Mouse (Mus musculus) frontal cortex, postnatal 36 days (tissue): ENCODE data around the gene Gm20388.
"Not testable (repeated sequence)": the region's sequence is repeated elsewhere in the genome, so short reads cannot be mapped to it uniquely, and the experiment has no call there.

Source experiments
- DNase-seq, 2 experiments: peaks; one replicate each; pipeline ENCODE4 v3.0.0; 2022; ENCODE audit warnings: low spot score in 2 of 2

The Gm20388 gene

DNA sequence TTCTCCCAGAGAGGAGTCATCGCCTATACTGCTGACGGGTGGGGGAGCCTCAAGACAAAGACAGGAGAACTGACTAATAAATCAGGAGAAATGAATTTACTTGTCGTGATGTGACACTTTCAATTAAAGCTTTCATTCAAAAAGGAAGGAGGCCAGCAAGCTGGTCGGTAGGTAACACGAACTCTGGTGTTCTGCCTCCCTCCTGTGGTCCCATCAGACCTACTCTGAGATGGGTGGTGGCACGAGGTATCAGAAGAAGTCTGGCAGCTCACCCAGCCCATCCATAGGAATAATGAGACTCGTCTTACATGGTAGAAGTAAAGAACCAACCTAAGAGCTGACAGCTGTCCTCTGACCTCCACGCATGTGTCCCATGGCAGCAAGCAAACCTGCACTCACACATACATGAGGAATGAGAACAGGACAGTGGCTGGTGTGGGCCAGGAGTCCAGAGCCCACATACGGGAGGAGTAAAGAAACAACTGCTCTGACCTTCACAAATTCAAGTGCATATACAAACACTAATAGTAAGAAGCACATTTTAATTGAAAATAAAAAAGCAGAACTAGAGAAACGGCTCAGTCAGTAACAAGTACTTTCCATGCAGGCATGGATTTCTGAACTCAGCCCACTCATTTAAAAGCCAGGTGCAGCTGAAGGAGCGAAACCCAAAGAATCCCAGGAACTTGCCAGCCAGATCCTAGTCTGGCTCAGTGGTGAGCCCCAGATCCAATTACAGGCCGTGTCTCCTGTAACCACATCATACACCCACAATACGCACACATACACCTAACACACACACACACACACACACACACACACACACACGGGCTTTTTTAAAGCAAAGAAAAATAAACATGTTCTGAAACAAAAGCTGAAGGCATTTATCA, 3093.6 kb downstream of the Gm20388 start:
- no peak for DNase-seq

GRCm38 (mm10) chr8:123005328-123005727, 3094.7 kb downstream of the Gm20388 start:
- no peak for DNase-seq

DNA sequence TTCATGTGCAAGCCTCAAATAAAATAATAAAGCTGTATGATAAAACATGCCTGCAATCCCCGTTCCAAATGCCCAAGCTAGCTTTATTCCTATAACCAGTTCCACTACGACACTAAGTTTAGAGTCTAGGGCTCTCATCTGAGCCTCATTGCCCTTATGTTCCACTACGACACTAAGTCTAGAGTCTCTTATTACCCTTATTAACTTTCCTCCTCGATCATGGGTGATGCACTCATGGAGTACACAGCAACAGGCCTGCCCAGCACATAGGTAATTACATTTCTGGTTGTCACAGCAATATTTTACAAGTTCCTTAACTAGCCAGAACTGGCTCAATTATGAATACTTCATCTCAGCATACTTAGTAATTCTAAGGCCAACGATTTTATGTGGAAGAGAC, 3095.2 kb downstream of the Gm20388 start:
- no peak for DNase-seq

DNA sequence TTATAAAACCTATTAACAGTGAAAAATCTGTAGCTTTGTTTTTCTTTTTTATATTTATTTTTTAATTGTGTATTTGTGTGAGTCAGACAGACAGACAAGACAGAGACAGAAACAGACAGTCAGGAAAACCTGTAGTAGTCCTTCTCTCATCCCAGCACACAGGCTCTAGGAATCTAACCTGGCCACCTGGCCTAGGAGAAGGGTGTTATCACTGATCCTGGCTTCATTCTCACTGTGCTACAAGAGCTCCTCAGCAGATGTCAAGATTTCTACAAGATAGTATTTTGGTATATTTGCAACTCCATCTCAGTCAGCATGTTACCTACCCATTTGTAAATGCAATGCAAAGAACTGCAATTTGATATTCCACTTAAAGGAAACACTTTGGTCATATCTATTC, 3100.7 kb downstream of the Gm20388 start:
- DNase-seq: no peak

GRCm38 (mm10) chr8:123014429-123014828, 3103.8 kb downstream of the Gm20388 start:
- DNase-seq: no peak

GRCm38 (mm10) chr8:123015074-123015473, 3104.4 kb downstream of the Gm20388 start:
- no peak for DNase-seq

DNA sequence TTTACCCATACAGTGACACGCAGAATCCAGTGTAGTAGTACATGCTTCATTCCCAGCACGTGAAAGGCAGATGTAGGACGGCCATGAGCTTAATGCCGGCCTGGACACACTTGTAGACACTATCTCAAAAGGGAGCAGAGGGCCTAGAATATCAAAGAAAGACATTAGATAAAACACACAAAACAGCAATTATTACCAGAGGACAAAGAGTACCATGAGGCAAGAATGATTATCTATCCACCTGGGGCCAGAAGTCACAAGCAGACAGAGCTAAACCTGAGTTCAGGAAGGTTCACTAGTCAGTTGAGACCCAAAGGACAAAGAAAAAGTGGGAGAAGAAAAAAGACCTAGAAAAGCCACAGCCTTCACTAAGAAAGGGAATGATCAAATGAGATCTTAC, 3106.5 kb downstream of the Gm20388 start:
- no peak for DNase-seq

DNA sequence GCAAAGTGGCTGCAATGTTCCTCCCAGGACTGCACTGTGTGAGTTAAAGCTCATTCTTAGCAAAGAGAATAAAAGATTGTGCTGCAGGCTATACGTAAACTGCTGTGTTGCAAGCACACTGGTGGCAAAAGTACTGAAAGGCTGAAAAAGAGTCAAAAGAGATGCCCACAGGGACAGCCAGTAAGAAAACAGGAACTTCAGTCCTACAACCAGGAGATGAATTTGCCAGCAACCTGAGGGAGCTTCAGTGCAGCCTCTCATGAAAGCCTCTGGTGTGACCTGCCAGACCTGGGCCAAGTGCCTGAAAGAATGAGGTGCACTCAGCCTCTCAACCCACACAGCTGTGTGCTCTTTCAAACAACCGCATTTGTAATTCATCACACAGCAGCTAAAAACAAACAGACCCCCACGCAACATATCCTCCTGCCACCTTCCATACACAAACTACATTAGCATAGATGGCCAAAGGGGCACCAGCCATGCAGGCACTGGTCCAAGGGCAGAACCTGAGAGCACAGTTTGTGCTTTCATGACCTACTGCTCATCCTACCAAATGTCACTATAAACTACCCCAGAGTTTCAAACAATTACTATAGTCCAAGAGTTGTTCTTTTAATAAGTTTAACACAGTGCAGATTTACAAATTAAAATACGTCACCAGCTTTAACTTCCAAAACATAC, 3108.0 kb downstream of the Gm20388 start:
- no peak for DNase-seq

DNA sequence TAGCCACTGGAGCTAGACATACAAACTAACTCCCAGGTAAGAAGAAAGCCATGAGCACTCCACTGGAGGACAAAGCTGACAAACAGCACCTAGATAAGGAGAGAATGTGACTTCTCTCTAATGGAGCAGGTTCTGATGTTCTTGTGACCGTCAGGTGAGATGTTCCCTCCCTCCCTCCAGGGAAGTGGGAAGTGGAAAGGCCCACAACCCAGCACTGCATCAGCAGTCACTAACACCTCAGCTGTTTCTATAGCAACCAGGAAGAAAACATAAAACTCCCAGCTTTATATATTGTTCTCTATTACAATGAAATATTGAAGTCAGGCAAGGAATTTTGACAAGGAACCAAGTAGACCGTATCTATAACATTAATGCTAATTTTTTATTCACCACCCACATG, 3109.4 kb downstream of the Gm20388 start:
- no peak for DNase-seq

- no peak for DNase-seq
These were observed 3110.2 kb downstream of the Gm20388 start for GRCm38 (mm10) chr8:123020859-123021258.

DNA sequence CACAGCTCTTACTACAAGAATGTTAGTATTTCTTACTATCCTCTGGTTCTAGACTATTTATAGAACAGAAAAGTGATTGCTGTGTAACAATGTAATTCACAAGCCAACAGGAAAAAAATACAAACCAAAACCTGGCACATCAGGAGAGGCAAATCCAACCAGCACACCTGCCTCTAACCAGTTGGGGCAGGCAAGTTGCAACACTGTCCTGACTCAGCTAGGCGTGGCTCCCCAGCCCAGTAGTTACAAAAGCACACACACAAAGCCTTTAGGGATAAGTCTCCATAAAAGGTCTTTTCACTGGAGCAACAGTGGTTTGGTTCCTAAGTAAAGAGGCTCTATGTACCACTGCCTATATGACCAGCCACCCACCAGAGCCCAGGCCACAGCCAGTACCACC, 3110.6 kb downstream of the Gm20388 start:
- DNase-seq: no peak

DNA sequence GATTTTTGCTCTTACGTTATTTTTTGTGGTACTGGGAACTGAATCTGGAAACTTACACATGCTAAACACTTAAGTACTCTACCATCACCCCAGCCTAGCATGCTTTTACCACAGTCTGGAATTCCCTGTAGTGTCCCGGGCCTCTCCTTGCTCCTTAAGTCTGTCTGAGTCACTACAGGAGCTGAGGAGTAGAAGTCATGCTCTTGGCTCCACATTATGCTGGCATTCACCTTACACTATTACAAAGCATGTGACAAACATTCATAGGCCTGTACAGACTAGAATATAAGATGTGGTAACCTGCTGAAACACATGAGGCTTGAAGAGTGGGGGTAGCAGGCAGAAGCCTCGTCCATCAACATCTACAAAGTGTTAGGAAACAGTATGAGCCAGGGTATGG, 3112.1 kb downstream of the Gm20388 start:
- DNase-seq: no peak

GRCm38 (mm10) chr8:123024226-123024625, 3113.6 kb downstream of the Gm20388 start:
- DNase-seq: no peak

DNA sequence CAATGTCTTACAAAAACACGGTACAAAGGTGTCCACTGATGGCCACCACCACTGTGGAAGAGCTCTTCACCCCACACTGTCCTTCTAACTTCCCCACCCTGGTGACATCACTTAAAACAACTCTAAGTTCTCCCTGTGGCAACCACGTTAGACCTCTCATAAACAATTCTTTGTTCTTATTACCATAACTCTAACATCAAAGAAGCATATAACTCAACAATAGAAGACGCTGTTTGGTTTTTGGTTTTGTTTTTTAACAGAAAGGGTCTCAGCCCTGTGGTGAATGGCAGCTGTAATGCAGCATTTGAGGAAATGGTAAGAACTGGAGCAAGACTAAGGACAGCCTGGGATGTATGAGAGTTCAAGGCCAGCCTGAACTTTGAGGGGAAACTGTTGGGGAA, 3115.3 kb downstream of the Gm20388 start:
- no peak for DNase-seq

DNA sequence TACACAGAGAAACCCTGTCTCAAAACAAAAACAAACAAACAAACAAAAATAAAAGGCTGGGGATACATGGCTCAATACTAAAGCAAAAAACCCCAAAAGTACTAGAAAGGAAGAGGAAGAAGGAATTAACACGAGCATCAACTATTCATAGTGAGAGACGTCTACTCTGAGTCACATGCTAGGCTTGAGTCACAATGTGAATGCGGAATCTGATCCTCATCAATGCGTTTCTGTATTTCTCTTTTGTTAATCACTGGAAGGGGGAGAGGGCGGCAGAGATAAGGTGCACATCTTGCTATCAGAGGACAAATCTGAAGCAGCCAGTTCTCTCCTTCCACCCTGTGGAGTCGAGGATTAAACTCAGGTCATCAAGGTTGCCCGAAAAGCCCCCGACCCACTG, 3117.1 kb downstream of the Gm20388 start:
- DNase-seq: no peak

DNA sequence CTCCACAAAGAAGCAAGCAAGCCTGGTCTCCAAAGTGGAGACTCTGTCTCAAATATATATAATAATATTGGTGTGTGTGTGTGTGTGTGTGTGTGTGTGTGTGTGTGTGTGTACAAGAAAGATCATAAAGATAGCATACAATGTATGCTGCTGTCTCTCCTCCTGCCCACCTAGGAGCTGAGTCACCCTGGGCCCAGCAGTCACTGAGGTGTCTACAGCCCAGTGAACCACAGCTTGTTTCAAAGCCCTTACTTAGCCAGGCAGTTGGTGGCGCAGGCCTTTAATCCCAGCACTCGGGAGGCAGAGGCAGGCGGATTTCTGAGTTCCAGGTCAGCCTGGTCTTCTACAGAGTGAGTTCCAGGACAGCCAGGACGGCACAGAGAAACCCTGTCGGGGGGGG, 3119.4 kb downstream of the Gm20388 start:
- DNase-seq: not testable (repeated sequence)

- no peak for DNase-seq
These were observed 3120.8 kb downstream of the Gm20388 start for GRCm38 (mm10) chr8:123031321-123031978.

GRCm38 (mm10) chr8:123032730-123033129, 3122.1 kb downstream of the Gm20388 start:
- DNase-seq: no peak

DNA sequence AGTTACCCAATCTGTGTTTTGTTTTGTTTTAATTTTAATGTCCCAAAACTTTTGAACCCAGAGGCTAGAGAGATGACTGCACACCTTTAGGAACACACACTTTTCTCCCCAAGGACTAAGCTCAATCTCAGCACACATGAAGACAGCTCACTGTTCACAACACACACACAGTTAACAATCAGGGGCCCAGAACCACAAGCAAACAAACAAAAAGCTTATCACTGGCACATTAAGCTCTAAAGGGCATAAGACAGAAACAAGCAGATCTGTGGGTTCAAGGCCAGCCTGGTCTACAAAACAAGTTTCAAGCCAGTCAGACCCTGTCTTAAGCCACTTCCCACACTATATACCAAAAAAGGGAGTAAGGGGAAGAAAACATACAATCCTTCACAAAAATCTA, 3122.8 kb downstream of the Gm20388 start:
- no peak for DNase-seq

DNA sequence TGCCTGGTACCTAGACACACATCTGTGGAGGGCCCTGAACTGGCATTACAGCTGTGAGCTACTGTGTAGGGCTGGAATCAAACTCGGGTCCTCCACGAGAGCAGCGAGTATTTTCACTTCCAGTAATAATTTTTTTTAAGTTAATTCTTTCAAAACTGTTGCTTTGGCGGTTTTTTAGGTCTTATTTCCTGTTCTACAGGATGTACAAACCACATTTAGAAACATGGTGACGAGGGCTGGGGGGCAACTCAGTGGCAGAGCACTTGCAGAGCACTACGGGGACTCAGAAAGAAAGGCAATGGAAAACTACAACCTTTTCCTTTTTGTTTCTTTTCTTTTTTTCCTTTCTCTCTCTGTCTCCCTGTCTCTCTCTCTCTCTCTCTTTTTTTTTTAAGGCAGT, 3123.5 kb downstream of the Gm20388 start:
- no peak for DNase-seq

GRCm38 (mm10) chr8:123036956-123037355, 3126.3 kb downstream of the Gm20388 start:
- no peak for DNase-seq

DNA sequence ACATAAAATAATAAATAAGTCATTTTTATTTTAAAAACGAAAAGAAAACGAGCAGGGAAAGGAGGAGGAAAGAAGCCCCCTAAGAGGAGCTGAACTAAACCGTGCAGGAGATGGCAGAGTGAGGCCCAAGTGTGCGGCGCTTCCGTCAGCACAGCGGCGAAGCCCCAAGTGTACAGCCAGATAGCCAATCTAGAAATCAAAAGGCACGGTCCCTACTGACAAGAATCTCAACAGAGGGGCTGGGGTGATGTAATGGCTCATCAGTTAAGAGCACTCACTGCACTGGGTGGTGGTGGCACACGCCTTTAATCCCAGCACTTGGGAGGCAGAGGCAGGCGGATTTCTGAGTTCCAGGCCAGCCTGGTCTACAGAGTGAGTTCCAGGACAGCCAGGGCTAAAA, 3126.8 kb downstream of the Gm20388 start:
- no peak for DNase-seq

DNA sequence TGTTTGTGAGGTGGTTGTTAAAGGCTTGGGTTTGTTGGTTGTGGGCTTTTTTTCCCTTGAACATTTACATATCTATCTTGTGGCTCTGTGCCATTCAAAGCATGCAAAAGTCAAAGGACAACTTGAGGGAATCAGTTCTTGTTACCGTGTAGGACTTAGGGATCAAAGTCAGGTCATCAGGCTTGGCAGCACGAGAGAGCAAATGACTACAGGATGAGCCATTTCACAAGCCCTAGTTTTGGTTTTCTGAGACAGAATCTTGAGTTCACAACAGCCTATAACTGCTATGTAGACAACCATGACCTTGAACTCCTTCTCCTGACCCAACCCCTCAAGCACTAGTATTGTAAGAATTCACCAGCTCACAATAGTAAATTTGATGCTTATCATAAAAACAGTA, 3127.7 kb downstream of the Gm20388 start:
- no peak for DNase-seq
